Mouse (Mus musculus): ENCODE results near the gene Hspg2.

Gene Hspg2

GRCm38 (mm10) chr4:137502801-137503200 lies 34.2 kb downstream of the Hspg2 start:
- no peak for DNase-seq

- no peak for DNase-seq
Observed at GRCm38 (mm10) chr4:137503509-137503971, 35.0 kb downstream of the Hspg2 start.

GRCm38 (mm10) chr4:137506629-137507028 lies 38.1 kb downstream of the Hspg2 start:
- no peak for DNase-seq

GRCm38 (mm10) chr4:137509528-137509927 lies 41.0 kb downstream of the Hspg2 start:
- DNase-seq: peak; percentile 32 to 47

- DNase-seq: peak; percentile 60 to 80
Observed at GRCm38 (mm10) chr4:137510021-137510696, 41.6 kb downstream of the Hspg2 start.

GRCm38 (mm10) chr4:137512897-137513296 lies 44.3 kb downstream of the Hspg2 start:
- no peak for DNase-seq

GRCm38 (mm10) chr4:137517989-137518691 lies 49.6 kb downstream of the Hspg2 start:
- no peak for DNase-seq

- DNase-seq: no peak
Observed at GRCm38 (mm10) chr4:137518746-137519145, 50.2 kb downstream of the Hspg2 start.

- no peak for DNase-seq
Observed at GRCm38 (mm10) chr4:137520346-137520745, 51.8 kb downstream of the Hspg2 start.

- no peak for DNase-seq
Observed at GRCm38 (mm10) chr4:137521966-137522365, 53.4 kb downstream of the Hspg2 start.

GRCm38 (mm10) chr4:137525426-137525825 lies 56.9 kb downstream of the Hspg2 start:
- no peak for DNase-seq

- DNase-seq: peak; percentile 69 to 84
Observed at GRCm38 (mm10) chr4:137527368-137527767, 58.8 kb downstream of the Hspg2 start.

GRCm38 (mm10) chr4:137527872-137528271 lies 59.3 kb downstream of the Hspg2 start:
- no peak for DNase-seq

- peak; percentile 91 to 93 for DNase-seq
Observed at GRCm38 (mm10) chr4:137540356-137540755, 71.8 kb downstream of the Hspg2 start.

GRCm38 (mm10) chr4:137542968-137543367 lies 74.4 kb downstream of the Hspg2 start:
- no peak for DNase-seq

- peak; percentile 40 to 41 for DNase-seq
Observed at GRCm38 (mm10) chr4:137545568-137545967, 77.0 kb downstream of the Hspg2 start.

- peak; percentile 43 to 72 for DNase-seq
Observed at GRCm38 (mm10) chr4:137546003-137546525, 77.5 kb downstream of the Hspg2 start.

GRCm38 (mm10) chr4:137553466-137553865 lies 84.9 kb downstream of the Hspg2 start:
- no peak for DNase-seq

- no peak for DNase-seq
Observed at GRCm38 (mm10) chr4:137556673-137557210, 88.2 kb downstream of the Hspg2 start.

GRCm38 (mm10) chr4:137569873-137570272 lies 101.3 kb downstream of the Hspg2 start:
- no peak for DNase-seq

GRCm38 (mm10) chr4:137574469-137574868 lies 105.9 kb downstream of the Hspg2 start, which contains the start of gene Ldlrad2:
Ldlrad2 (minus strand) TSS chr4:137574569.
- DNase-seq: no peak

GRCm38 (mm10) chr4:137577486-137577885 lies 108.9 kb downstream of the Hspg2 start:
- DNase-seq: no peak

- DNase-seq: peak; percentile 44 to 77
Observed at GRCm38 (mm10) chr4:137578181-137578845, 109.7 kb downstream of the Hspg2 start.

Measured in kidney, postnatal 36 days (tissue).